Mouse (Mus musculus): Measurements from ENCODE around the gene Gtf2b.

Gene Gtf2b

DNA sequence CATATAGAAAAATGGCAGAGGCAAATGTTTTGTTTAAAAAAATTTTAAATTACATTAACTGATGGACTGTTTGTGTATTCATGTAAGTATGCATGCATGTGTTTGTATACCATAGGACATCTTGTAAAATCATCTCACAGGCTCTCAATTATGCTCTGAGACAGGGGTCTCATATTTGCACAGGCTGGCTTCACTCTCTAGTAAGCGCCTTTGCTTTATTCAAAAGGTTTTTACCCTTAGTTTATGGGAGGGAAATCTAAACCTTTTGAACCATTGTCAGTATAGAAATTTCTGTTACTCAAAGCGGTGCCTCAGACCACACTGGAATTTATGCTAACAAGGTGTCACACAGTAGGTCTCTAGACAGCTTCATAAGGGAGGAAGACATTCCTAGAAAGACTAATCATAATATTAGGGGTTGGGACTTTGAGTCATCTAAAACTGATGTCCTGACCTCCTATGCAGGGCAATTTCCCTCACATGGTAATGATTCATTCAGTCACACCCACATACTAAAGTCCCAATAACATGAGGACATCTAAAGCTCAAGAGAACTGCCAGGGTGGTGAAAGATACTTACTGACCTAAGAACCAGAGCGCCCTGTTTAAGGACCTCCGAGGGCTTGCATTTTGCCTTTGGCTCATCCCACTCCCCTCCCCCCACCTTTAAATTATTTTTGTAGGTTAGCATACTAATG lies 61.8 kb downstream of the Gtf2b start:
- H3K36me3 ChIP-seq (ENCODE audit: insufficient read depth, low read length), result peaks cover 67% of the 10 kb centered on the region
- TF ChIP-seq CTCF (conservative IDR thresholded peaks at IDR 0.05; ENCODE audit: low read length), result no peak
- no peak for TF ChIP-seq POU5F1 (IDR thresholded peaks at IDR 0.05; ENCODE audit: borderline replicate concordance, low read length)
- no peak for TF ChIP-seq NANOG (IDR thresholded peaks at IDR 0.05; ENCODE audit: borderline replicate concordance, low read length)
- no peaks in the 10 kb centered on the region for H3K9me3 ChIP-seq (ENCODE audit: low read length)
- H3K4me1 ChIP-seq (replicated peaks; ENCODE audit: low read depth, low read length), result no peaks in the 10 kb centered on the region
- H3K4me3 ChIP-seq (replicated peaks; ENCODE audit: low read length), result no peak overlapping the region
- H3K27me3 ChIP-seq (ENCODE audit: insufficient read depth, low read length), result no peaks in the 10 kb centered on the region

DNA sequence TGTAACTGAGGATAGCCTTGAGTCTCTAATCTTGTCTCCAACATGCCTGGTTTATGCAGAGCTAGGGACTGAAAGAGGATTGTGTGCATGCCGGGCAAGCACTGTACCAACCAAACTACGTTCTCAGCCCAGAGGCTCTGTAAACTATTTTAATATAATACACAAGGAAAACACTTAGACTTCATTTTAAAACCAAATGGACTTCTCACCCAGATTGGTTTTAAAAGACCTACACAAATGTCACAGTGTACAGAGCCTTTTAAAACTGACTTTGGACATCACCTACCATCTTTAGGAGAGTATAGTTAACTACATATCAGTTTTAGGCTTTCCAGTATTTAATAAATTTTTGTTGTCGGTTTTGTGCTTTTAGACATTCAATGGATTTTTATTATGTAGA lies 68.1 kb downstream of the Gtf2b start:
- no peak overlapping the region for H3K4me3 ChIP-seq (replicated peaks; ENCODE audit: low read length)
- H3K9me3 ChIP-seq (ENCODE audit: low read length), result no peaks in the 10 kb centered on the region
- H3K36me3 ChIP-seq (ENCODE audit: insufficient read depth, low read length), result peaks cover 32% of the 10 kb centered on the region
- TF ChIP-seq NANOG (IDR thresholded peaks at IDR 0.05; ENCODE audit: borderline replicate concordance, low read length), result no peak
- no peak for TF ChIP-seq CTCF (conservative IDR thresholded peaks at IDR 0.05; ENCODE audit: low read length)
- no peak for TF ChIP-seq POU5F1 (IDR thresholded peaks at IDR 0.05; ENCODE audit: borderline replicate concordance, low read length)
- no peaks in the 10 kb centered on the region for H3K4me1 ChIP-seq (replicated peaks; ENCODE audit: low read depth, low read length)
- no peaks in the 10 kb centered on the region for H3K27me3 ChIP-seq (ENCODE audit: insufficient read depth, low read length)

Data from E14TG2a.4 (cell line).